Mouse (Mus musculus): ENCODE measurements at regions not wholly inside any gene's neighbourhood (a gene's known extent, or its start where the extent isn't known, plus 50 kb on each side); places are given as distances from the start of the nearest gene placed in this dataset.
"Not testable (repeated sequence)": the region's sequence is repeated elsewhere in the genome, so short reads cannot be mapped to it uniquely, and the experiment has no call there.

DNA sequence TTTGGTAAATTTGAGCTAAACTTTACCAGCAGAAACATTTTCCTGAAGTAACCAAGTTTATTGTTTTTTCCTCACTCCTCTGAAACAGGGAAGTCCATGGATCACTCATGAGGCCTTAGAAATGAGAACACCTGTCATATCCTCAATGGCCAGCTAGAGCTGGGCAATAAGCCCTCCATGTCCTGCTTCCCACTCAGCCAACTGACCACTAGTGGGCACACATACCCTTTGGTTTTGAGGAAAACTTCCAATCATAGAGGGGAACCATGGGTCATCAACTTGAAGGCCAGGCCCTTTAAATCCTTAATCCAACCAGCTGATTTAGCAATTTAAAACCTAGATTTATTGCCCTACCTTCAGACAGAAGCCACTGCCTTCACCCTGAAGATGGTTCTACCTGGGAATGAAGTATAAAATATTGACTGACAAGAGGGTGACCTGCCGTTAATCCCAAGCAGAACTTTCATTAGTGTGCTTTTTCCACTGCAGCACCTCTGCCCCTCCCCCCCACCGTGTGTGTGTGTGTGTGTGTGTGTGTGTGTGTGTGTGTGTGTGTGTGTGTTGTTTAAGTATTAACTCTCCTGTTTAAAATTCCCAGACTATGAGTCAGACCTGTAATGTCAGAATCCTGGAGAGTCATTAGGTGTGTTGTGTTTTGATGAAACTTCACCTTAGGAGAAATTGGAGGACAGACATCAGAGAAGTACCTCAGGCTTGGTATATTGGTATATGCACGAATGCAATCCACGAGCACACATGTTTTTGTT, 312.3 kb downstream of the Hdgfl1 start:
- DNase-seq (ENCODE audit: low read depth) = no peak

DNA sequence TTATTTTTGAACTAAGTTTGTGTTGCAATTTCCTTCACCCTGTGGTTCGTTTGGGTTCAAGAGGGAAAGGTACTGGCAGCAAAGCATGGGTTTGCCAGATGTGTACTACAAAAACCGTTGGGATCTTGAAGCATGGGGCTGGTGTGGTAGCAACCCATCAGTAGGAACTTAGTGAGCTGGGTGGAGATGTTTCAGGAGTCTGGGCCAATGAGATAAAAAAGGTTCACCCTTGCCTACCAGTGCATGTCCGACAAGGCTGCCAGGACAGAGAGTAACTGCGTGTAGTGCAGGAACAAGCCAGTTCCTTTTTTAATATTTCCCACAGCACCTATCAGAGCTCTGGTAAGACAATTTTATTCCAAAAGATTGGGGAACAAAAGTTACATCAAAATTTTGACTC, 343.3 kb downstream of the Hdgfl1 start:
- DNase-seq (ENCODE audit: low read depth) = no peak

DNA sequence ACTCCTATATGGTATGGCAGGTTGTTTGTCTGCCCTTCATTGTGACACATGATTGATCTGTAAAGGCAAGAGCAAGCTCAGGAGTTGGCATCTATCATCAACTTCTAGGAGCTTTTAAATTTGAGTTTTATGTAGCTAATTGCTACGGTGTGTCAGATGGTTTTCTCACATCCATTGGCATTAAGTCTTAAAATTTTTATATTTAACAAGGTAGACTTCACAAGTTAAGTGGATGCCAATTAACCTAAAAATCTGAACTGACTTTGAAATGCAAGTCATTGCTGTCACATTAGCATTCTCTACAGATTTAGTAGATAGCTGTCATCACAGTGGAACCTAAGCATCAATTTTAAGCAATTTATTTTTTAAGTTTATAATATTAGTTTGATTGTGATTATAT, 345.5 kb downstream of the Hdgfl1 start:
- DNase-seq (ENCODE audit: low read depth) = no peak

DNA sequence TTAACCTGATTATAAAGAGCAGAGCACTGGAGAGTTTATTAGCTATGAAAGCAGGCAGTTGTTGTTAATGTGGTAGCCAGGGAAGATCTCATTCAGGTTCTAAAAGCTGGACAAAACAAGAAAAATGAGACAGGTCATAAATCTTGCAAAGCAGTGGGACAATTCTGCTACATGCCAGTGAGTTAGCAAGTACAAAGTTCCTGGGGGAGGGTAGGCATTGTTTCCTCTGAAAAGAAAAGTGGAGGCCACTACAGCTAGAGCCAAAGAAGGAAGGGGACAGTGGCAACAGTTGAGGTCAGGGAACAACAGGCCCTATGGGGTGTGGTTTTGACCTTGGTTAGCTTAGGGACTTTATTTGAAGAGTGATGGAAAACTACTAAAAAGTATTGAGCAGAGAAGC, 364.2 kb downstream of the Hdgfl1 start:
- DNase-seq (ENCODE audit: low read depth) = no peak

DNA sequence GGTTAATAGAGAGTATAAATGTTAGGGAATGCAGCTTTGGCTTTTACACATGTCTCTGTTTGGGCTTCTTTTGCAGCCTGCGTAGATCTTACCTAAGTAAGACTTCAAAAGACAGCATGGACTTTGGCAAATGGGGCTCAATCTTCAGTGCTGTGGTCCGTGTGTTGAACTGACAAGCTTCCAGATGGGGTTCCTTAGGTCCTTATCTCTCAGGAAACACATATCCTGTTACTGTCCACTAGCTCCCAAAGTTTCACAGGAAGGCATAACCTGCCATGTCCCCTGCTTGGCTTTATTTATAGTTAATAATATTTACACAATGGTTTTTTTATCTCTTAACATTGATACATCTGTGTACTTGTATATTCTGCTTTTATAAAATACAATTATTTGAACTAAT, 365.3 kb downstream of the Hdgfl1 start:
- DNase-seq (ENCODE audit: low read depth) = no peak

DNA sequence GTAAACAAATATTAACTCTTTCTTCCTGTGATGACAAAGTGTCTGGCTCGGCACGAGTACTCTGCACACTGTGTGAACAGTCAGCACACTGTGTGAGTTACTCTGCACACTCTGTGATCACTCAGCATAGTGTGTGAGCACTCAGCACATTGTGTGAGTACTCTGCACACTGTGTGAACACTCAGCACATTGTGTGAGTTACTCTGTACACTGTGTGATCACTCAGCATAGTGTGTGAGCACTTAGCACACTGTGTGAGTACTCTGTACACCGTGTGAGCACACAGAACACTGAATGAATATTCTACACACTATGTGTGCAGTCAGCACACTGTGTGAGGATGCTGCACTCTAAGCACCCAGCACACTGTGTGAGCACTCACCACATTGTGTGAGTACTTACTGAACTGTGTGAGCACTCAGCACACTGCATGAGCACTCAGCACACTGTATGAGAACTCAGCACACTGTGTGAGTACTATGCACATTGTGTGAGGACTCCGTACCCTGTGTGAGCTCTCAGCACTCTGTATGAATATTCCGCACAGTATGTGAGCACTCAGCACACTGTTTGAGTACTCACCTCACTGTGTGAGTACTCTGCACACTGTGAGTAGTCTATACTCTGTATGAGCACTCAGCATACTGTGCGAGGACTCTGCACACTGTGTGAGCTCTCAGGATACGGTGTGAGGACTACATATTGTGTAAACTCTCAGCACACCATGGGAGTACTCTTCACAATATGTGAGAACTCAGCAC, 381.9 kb downstream of the Hdgfl1 start:
- no peak for DNase-seq (ENCODE audit: low read depth)

DNA sequence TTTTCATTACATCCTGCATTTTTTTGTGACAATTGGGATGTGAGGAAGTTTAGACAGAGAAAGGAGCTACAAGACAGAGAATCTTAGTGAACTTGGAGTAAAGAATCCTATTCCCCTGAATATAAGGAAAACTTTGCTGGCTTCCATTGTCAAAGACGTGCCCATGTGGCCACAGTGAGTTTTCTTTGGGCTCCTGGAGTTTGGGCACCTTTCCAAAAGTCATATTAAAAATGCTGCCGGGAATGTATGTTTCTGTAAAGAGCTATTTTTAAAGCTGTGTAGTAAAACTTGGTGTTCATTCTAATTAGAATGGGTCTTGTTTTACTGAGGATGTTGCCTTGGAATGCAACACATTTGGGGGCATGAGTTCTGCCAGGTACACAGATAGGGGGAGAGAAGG, 387.3 kb downstream of the Hdgfl1 start:
- DNase-seq (ENCODE audit: low read depth) = peak; percentile 35

DNA sequence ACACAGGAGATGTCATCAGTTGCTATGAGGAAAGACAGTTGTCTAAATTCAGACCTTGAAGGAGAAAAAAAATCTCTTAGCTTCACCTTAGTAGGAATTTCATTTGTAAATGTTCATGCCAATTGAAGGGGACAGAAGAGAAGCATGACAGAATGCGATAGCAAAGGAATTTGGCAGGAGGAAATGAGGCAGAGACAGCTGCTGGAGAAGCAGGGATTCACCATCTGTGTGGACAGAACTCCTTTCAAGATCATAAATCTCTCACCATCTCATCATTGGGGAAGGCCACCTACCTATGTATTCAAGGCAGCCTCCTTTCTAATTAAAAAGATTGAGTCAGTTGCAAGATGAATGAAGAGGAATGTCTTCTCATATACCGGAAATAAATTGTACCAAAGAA, 387.8 kb downstream of the Hdgfl1 start:
- DNase-seq (ENCODE audit: low read depth) = no peak

DNA sequence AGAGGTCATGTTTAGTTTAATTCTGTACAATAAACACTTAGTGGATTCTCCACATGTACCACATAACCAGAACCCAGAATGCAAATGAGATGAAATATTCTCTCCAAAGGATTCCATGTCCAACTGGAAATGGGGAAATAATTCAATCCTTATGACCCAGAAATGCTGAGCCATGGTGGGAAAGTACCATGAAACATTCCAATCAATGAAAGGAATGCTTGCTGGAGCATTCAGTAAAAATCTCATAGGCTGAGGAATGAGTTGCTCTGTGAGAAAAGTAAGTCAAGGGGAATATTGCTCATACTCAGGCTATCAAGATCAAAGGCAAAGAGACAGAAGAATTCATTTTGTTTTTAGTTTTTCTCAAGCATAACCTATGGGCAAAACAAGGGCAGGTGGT, 394.4 kb downstream of the Hdgfl1 start:
- DNase-seq (ENCODE audit: low read depth) = peak; percentile 51

DNA sequence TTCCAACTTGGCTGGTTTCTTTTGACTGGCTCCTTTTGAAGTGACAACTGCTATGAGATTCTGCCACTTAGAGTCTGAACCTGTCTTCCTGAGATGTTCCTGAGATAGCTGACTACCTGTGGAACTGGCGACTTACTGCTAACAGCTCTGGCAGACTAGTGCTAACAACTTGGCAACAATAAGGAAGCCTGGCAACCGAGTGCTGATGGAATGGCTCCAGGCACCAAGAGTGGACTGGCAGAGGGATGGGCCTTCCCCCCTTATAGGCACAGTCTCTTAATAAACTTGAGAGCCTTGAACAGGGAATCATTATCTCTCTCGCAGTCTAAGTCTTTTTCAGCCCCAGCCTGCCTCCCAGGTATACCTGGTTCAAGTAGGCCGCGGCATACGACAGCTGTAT, 404.1 kb downstream of the Hdgfl1 start:
- DNase-seq (ENCODE audit: low read depth) = not testable (repeated sequence)

DNA sequence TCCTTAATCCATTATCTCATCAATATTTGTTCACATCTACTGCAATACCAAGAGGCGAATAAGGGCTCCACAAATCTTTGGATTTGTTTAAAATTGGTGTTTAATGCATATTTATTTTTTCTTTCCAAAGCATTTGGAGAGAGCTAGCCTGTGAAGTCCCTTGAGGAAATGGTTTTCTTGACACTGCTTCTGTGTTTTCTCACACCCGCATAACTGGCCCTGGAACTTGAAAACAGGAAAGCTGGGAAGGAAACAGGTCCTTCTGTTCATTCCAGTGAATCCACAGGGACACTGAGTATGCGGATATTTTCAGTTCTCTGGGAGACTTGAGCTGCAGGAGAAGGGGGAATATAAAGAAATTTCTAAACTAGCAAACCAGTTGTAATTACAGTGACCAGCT, 413.6 kb downstream of the Hdgfl1 start:
- no peak for DNase-seq (ENCODE audit: low read depth)

DNA sequence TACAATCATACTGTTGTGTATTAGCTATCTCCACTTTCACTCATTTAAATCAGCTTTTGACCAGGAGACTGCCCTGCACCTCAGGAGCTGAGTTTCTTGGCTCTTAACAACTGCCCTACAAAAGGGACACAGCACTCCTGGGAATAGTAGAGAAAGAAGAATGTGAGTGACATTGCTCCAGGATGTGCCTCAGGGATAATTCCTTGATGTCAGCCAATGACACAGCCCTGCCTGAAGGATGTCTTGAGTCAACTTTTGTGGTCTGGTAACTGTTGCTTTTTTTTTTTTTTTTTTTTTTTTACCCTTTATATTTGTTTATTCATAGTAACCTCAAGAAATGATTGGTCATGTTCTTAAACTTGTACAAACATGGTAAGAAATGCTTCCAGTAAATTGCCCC, 415.5 kb downstream of the Hdgfl1 start:
- DNase-seq (ENCODE audit: low read depth) = no peak

DNA sequence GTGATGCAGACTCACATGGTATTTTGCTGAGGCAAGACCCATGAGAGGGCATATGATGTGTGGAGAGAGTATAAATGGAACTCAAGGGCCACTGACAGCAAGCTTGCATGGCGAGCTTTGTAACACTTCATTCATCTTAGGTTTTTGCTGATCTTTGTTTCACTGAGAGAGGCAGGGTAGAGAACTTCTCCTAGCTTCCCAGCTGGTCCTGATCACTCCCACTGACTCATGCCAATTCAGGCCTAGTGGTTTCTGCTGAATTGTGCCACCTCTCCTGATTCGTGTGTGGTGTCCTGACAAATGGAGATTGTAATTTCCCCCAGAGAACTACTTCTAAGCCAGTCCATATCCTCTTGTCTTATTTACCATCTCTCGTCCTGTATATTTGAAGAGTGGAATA, 419.5 kb downstream of the Hdgfl1 start:
- peak; percentile 18 for DNase-seq (ENCODE audit: low read depth)

DNA sequence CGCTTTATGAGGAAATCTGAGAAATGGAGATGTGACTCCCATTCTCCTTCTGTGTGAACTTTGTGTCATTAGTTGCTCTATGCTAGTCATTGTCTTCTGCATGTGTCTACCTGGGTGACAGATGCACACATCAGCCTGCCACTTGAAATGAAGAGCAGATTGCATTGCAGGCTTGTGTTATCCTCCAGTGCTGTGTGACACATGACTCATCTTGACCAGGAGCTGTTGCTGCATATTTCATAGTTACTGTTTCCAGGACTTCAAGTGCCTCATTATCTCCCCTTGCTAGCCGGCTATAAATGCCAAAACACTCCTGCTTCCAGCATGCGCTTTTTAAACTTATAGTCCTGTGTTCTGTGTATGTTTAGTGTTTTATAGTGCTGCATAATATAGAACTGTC, 431.2 kb downstream of the Hdgfl1 start:
- DNase-seq (ENCODE audit: low read depth) = peak; percentile 15

DNA sequence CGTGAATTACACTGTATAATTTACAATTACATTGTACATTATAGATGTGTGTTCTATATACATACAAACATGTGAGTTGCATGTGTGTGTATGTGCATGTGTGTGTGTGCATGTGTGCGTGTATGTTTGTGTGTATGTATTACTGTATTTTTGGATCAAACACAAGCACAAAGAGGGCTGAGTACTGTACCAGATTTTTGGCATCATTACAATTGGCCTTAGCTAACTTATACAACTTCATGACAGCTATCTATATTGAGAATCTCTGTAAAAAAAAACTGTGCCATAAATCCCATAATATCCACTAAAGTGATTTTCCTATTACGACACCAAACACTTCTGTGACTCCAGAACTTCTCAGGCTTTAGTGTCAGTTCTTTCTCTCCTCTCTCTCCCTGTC, 444.9 kb downstream of the Hdgfl1 start:
- no peak for DNase-seq (ENCODE audit: low read depth)

DNA sequence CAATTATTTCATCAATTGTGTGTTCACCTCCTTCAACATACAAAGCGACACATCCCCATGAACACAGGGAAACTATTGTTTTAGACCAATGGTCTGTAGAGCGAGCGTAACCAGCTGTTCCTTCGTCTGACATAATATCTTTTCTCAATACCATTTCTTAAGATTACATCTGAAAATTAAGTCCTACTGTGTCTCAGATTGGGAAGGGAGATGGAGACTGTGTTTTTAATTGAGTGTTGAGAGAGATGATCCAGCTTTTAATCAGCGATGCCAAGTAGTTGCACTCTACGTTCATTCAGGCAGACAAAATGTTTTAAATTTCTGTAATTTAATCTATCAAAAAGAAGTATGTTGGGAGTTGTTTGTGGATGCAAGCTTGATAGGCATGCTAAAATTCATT, 445.3 kb downstream of the Hdgfl1 start:
- no peak for DNase-seq (ENCODE audit: low read depth)

DNA sequence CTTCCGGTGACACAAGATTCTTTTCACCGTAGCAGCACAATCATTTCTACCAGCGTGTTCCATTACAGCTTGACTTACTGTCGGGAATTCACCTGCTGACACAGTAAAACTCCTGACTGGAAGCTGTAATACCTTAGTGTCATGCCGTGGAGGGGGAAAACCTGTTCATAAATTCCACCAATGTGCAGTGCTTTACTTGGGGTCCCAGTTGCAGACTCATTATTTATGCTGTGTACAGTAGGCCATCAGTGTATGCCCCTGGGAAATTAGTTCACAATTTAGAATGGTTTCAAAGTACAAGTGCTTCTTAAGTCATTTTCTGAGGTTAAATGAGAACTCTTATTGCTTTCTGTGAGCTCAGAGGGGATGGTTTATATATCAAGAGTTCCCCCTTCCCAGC, 451.4 kb downstream of the Hdgfl1 start:
- DNase-seq (ENCODE audit: low read depth) = no peak

DNA sequence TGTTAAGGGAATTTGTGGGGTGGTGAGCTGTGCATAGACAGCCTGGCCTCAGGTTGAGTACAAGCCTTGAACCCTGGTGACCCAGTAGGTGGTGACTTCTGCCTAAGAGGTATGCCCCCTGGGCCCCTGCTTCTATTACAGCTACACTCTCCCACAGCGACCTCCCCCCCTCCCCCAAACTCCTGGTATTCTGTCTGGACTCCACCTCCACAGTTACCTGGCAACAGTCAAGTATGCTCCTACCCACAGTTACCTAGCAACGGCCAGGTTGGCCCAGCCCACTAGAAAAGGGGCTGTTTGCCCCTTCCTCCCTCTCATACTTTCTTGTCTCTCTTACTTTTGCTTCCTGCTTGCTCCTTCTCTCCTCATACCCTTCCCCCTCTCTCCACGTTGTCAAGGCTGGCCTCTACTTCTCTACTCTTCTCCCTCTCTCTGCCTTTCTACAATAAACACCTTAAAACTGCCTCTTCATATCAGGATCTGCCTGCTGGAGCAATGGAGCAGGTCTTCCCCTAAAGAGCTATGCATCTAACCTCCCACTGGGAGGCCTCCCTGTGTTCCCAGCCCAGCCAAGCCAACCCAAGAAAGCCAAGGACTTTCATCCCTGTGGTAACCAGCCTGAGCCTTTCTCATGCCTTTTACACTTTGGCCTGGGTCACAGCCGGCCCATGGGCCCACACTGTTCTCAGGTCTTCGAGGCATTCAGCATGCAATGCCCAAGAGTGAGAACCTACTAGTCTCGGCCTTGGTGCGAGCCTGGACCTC, 457.5 kb downstream of the Hdgfl1 start:
- DNase-seq (ENCODE audit: low read depth) = no peak

DNA sequence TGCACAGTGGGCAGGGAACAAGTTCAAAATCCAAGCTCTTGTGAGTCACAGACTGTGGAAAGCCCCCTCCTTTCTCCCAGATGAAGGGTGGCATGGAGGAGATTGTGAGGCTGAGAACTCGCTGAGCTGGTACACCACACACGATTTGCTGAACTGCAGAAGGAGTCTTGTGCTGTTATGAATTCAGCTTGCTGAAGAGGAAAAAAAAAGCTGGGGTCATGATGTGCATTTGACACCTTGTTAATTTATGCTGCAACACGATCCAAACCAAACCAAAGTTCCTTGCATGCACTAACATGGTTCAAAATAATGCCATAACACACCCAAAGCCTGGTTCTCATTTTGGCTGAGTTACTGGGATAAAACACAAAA, 485.9 kb downstream of the Hdgfl1 start:
- peak; percentile 73 for DNase-seq (ENCODE audit: low read depth)

DNA sequence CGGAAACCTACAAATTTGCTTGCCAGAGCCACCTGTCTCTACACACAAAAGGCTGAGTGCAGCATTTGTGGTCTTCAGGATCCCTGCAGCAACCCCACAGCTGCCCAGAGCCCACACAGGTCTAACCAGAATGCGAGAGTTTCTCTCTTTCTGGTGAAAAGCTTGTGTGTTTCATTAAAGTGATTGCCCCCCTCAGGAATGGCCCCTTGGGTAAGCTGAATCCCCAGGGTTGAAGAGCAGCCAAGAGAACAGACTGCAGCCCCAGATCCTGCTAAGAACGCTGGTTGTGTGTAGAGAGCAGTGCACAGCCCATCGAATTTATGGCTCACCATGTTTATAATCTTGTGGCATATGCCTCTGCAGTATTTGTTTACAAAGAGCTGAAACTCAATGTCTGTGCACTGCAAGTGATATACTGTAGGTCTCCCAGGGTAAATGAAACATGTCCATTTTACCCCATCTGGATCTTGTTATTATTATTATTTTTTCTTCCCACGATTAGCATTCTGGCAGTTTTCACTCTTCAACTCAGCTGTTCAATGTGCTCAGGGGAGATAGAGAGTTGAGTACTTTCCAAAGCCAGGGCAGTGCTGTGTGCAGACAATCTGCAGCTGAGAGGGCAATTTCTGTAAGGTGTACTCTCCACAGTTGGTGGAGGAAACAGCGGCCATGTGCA, 486.4 kb downstream of the Hdgfl1 start:
- peak; percentile 87 for DNase-seq (ENCODE audit: low read depth)

DNA sequence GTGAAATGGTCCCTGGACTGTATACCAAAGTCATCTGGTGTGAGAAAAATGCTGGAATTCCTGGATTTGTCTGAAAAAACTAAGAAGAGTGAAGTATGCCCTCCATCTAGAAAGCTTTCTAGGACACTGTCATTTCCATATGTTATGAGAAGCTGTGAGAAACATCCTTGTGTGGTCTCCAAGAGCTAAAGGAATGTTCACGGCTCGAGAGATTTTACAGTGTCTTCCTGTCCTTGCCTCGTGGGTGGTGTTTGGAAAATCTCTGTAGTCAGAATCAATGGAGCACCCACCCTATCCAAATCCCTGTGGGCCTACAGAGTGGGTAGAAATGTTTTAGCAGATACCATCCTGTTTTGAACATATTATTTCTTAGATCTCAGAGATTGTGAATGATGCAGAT, 487.7 kb downstream of the Hdgfl1 start:
- no peak for DNase-seq (ENCODE audit: low read depth)

DNA sequence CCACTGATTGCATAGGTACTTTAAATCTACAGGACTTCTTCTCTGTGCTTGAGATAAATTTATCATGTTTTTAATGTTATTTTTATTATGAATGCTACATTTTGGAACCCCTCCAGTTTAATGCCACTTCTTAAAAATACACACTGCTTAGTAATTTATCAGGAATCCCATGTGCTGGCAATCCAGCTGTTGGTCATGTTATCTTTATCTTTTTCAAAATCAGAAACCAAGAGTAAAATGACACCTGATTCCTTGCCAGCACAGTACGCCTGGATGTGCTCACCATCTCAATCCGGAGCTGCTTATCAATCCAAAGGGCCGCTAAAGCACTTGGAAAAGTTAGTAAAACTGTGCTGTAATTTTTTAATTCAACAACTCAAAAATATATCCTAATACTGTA, 497.1 kb downstream of the Hdgfl1 start:
- DNase-seq (ENCODE audit: low read depth) = peak; percentile 53

DNA sequence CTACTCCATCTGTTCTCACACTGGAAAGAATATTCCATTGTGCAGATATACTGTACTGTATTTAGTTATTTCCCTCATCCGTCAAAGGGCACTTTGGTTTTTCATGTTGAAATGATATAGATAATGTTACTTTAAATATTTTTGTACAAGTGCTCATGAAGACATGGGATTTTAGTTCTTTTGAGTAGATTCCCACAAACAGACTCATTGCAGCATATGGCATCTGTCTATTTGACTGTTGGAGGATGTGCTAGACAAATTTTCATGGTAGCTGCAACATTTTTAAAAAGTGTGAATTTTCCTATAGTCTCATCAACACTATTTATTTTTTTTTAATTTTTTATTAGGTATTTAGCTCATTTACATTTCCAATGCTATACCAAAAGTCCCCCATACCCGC, 502.5 kb downstream of the Hdgfl1 start:
- no peak for DNase-seq (ENCODE audit: low read depth)
